Mouse (Mus musculus) heart, postnatal 0 days (tissue): ENCODE data around the gene Popdc3.

Experiments
- CTCF ChIP-seq: IDR thresholded peaks from 2 replicates; pipeline ENCODE4 v1.5.1; 2016; ENCODE audit warnings: antibody characterized with exemption, control low read depth, low read depth
- EP300 ChIP-seq: IDR thresholded peaks from 2 replicates; pipeline ENCODE4 v1.6.1; 2016; ENCODE audit warnings: antibody characterized with exemption, low read depth

- TF ChIP-seq CTCF (no peak), EP300 (no peak)
These were observed 167.3 kb downstream of the Popdc3 start for GRCm38 (mm10) chr10:45345217-45345616.
